Mouse (Mus musculus) heart, postnatal 36 days (tissue): ENCODE results near the gene Ssh2. TPM values are rescaled to one million over a fixed set of nuclear protein-coding genes. Genes with fewer than 3 reads are reported as not detected.

Experiments
- DNase-seq, 2 experiments: peaks; one replicate each; pipeline ENCODE4 v3.0.0; 2021 to 2022
- intact Hi-C: fragments of 180-260 bp; cut with DNase I; formaldehyde crosslinking; loops from one replicate; pipeline ENCODE4 v1.15.1; 2025
- total RNA-seq, 2 experiments: library from RNA; stranded (reverse); gene quantifications; 2 replicates each; pipeline ENCODE4 v1.2.3; 2021

Gene Ssh2
- total RNA-seq, 2 experiments from 2014 or later: 78.2 to 96.2 TPM

GRCm38 (mm10) chr11:77483510-77484255 lies 267.6 kb downstream of the Ssh2 start:
- no peak for DNase-seq
- intact Hi-C loops: no loop called here

GRCm38 (mm10) chr11:77485229-77485628 lies 269.1 kb downstream of the Ssh2 start:
- intact Hi-C loops: no loop called here

GRCm38 (mm10) chr11:77486798-77487197 lies 270.7 kb downstream of the Ssh2 start:
- intact Hi-C loops: no loop called here
- peak in 1 of 2 experiments; percentile 5 for DNase-seq

More at GRCm38 (mm10) chr11:77485229-77485628, 269.1 kb downstream of the Ssh2 start:
- no peak for DNase-seq

GRCm38 (mm10) chr11:77488771-77489581 lies 272.9 kb downstream of the Ssh2 start:
- intact Hi-C loops: no loop called here
- peak in 1 of 2 experiments; percentile 18 for DNase-seq

GRCm38 (mm10) chr11:77489591-77490235 lies 273.6 kb downstream of the Ssh2 start, which contains the start of gene Ankrd13b:
Ankrd13b (minus strand) TSS chr11:77489678.
- intact Hi-C loops: loop anchor here (2.0 kb wide), 1 partner anchor 17 kb away; no protein-coding TSS in a partner anchor
- DNase-seq: peak; percentile 73 to 76

- intact Hi-C loops: loop anchor here (2.0 kb wide), 1 partner anchor 16 kb away; no protein-coding TSS in a partner anchor
- peak in 1 of 2 experiments; percentile 7 for DNase-seq
These were observed 274.4 kb downstream of the Ssh2 start for GRCm38 (mm10) chr11:77490451-77490850.

GRCm38 (mm10) chr11:77491123-77491501 lies 275.0 kb downstream of the Ssh2 start:
- intact Hi-C loops: loop anchor here (1.0 to 2.0 kb wide), 2 partner anchors 16 to 139 kb away; no protein-coding TSS in a partner anchor

GRCm38 (mm10) chr11:77491502-77492291 lies 275.6 kb downstream of the Ssh2 start:
- peak in 1 of 2 experiments; percentile 61 for DNase-seq
- intact Hi-C loops: loop anchor here (1.0 to 2.0 kb wide), 2 partner anchors 15 to 139 kb away; no protein-coding TSS in a partner anchor

More at GRCm38 (mm10) chr11:77491123-77491501, 275.0 kb downstream of the Ssh2 start:
- DNase-seq: peak; percentile 91 to 92

GRCm38 (mm10) chr11:77492311-77492871 lies 276.3 kb downstream of the Ssh2 start:
- intact Hi-C loops: no loop called here
- DNase-seq: no peak

- peak; percentile 91 to 92 for DNase-seq
- intact Hi-C loops: no loop called here
These were observed 276.8 kb downstream of the Ssh2 start for GRCm38 (mm10) chr11:77492911-77493332.

- peak in 1 of 2 experiments; percentile 62 for DNase-seq
- intact Hi-C loops: no loop called here
These were observed 277.6 kb downstream of the Ssh2 start, which contains the start of gene Git1 for GRCm38 (mm10) chr11:77493512-77494343. Git1 (plus strand) TSS chr11:77493562.

GRCm38 (mm10) chr11:77494344-77494676 lies 278.2 kb downstream of the Ssh2 start:
- no peak for DNase-seq
- intact Hi-C loops: no loop called here

- DNase-seq: no peak
- intact Hi-C loops: no loop called here
These were observed 278.7 kb downstream of the Ssh2 start for GRCm38 (mm10) chr11:77494782-77495181.

GRCm38 (mm10) chr11:77495507-77495906 lies 279.4 kb downstream of the Ssh2 start:
- no peak for DNase-seq
- intact Hi-C loops: no loop called here

GRCm38 (mm10) chr11:77497341-77497756 lies 281.3 kb downstream of the Ssh2 start:
- intact Hi-C loops: no loop called here
- DNase-seq: peak; percentile 75 to 76

GRCm38 (mm10) chr11:77497851-77498250 lies 281.8 kb downstream of the Ssh2 start:
- intact Hi-C loops: no loop called here
- DNase-seq: no peak

GRCm38 (mm10) chr11:77498261-77499139 lies 282.4 kb downstream of the Ssh2 start:
- no peak for DNase-seq
- intact Hi-C loops: no loop called here

- no peak for DNase-seq
- intact Hi-C loops: no loop called here
These were observed 283.3 kb downstream of the Ssh2 start for GRCm38 (mm10) chr11:77499354-77499753.
